Mouse (Mus musculus) forebrain, embryonic 15.5 days (tissue): ENCODE data around the gene Exosc7. TPM values are rescaled to one million over a fixed set of nuclear protein-coding genes. Genes with fewer than 3 reads are reported as not detected.

Experiments
- ATAC-seq: fragments of 200-750 bp; cut with Nextera tagmentation; replicated peaks from 2 replicates; pipeline ENCODE4 v1.8.0; 2017; ENCODE audit warnings: mild to moderate bottlenecking, moderate TSS enrichment, moderate library complexity
- H3K27ac ChIP-seq: fragments of 300-500 bp; sonication (generic); replicated peaks from 2 replicates; pipeline ENCODE4 v1.5.1; 2015; ENCODE audit warnings: mild to moderate bottlenecking, inconsistent platforms
- H3K27me3 ChIP-seq: fragments of 300-500 bp; sonication (generic); 2 replicates; pipeline ENCODE4 v1.6.1; 2015; ENCODE audit warnings: inconsistent platforms
- H3K36me3 ChIP-seq: fragments of 300-500 bp; sonication (generic); 2 replicates; pipeline ENCODE4 v1.6.1; 2015; ENCODE audit warnings: mild to moderate bottlenecking, inconsistent platforms
- H3K4me1 ChIP-seq: fragments of 300-500 bp; sonication (generic); 2 replicates; pipeline ENCODE4 v1.6.1; 2015; ENCODE audit warnings: inconsistent platforms
- H3K4me2 ChIP-seq: fragments of 300-500 bp; sonication (generic); replicated peaks from 2 replicates; pipeline ENCODE4 v1.6.1; 2015; ENCODE audit warnings: mild to moderate bottlenecking, inconsistent platforms
- H3K4me3 ChIP-seq: fragments of 300-500 bp; sonication (generic); 2 replicates; pipeline ENCODE4 v1.5.1; 2015; ENCODE audit warnings: mild to moderate bottlenecking, inconsistent platforms
- H3K9ac ChIP-seq: fragments of 300-500 bp; sonication (generic); replicated peaks from 2 replicates; pipeline ENCODE4 v1.6.1; 2015; ENCODE audit warnings: mild to moderate bottlenecking, inconsistent platforms
- H3K9me3 ChIP-seq: fragments of 300-500 bp; sonication (generic); 2 replicates; pipeline ENCODE4 v1.6.1; 2016; ENCODE audit warnings: inconsistent platforms
- WGBS: fragments of 180-500 bp; shearing (Covaris S2); methylation state at CpG from one replicate; pipeline ENCODE4 v1.1.7; 2015; ENCODE audit warnings: mixed read lengths; 5-methylcytosine and 5-hydroxymethylcytosine counted together
- polyA plus RNA-seq: library from polyadenylated mRNA; unstranded; fragments of >200 nt; fragmentation: Nextera tagmentation; extraction: Ambion mirVana; gene quantifications from 2 replicates; pipeline ENCODE4 v1.2.1, GENCODE M21; 2015

Exosc7 gene
- polyA plus RNA-seq, 1 experiment from 2014 or later, result 92.6 TPM

GRCm38 (mm10) chr9:123165781-123166443, 52.9 kb downstream of the Exosc7 start:
- no peak for ATAC-seq
- H3K4me1 ChIP-seq, result no peaks in the 10 kb centered on the region
- no peaks in the 10 kb centered on the region for H3K36me3 ChIP-seq
- no peaks in the 10 kb centered on the region for H3K9me3 ChIP-seq
- H3K9ac ChIP-seq, result no peak overlapping the region
- 79% methylated on average over 3 of the region's 3 CpGs for WGBS
- H3K27me3 ChIP-seq, result no peaks in the 10 kb centered on the region
- H3K4me2 ChIP-seq, result no peak overlapping the region
- no peak overlapping the region for H3K4me3 ChIP-seq
- no peak overlapping the region for H3K27ac ChIP-seq

GRCm38 (mm10) chr9:123173760-123174159, 60.7 kb downstream of the Exosc7 start:
- H3K9me3 ChIP-seq, result no peaks in the 10 kb centered on the region
- H3K36me3 ChIP-seq, result no peaks in the 10 kb centered on the region
- ATAC-seq, result no peak
- no peak overlapping the region for H3K27ac ChIP-seq
- no peaks in the 10 kb centered on the region for H3K27me3 ChIP-seq
- no peak overlapping the region for H3K9ac ChIP-seq
- H3K4me1 ChIP-seq, result no peaks in the 10 kb centered on the region
- no peak overlapping the region for H3K4me2 ChIP-seq
- H3K4me3 ChIP-seq, result no peak overlapping the region
- WGBS, result 89% methylated on average over 6 of the region's 6 CpGs

GRCm38 (mm10) chr9:123174356-123174755, 61.3 kb downstream of the Exosc7 start:
- Histone ChIP-seq H3K36me3 (no peaks in the 10 kb centered on the region), H3K4me3 (no peak overlapping the region), H3K4me2 (no peak overlapping the region), H3K9ac (no peak overlapping the region), H3K27me3 (no peaks in the 10 kb centered on the region), H3K9me3 (no peaks in the 10 kb centered on the region), H3K4me1 (no peaks in the 10 kb centered on the region), H3K27ac (no peak overlapping the region)
- no peak for ATAC-seq
- WGBS, result 15% methylated on average over 4 of the region's 4 CpGs

GRCm38 (mm10) chr9:123177380-123178048, 64.5 kb downstream of the Exosc7 start:
- Histone ChIP-seq H3K9me3 (no peaks in the 10 kb centered on the region), H3K4me2 (no peak overlapping the region), H3K4me1 (no peaks in the 10 kb centered on the region), H3K27me3 (no peaks in the 10 kb centered on the region), H3K27ac (no peak overlapping the region), H3K4me3 (no peak overlapping the region), H3K36me3 (no peaks in the 10 kb centered on the region), H3K9ac (no peak overlapping the region)
- WGBS, result 90% methylated on average over 9 of the region's 9 CpGs
- no peak for ATAC-seq

GRCm38 (mm10) chr9:123180003-123180402, 67.0 kb downstream of the Exosc7 start:
- Histone ChIP-seq H3K27ac (no peak overlapping the region), H3K4me2 (no peak overlapping the region), H3K9me3 (no peaks in the 10 kb centered on the region), H3K4me1 (no peaks in the 10 kb centered on the region), H3K36me3 (no peaks in the 10 kb centered on the region), H3K4me3 (no peak overlapping the region), H3K27me3 (no peaks in the 10 kb centered on the region), H3K9ac (no peak overlapping the region)
- WGBS, result 93% methylated on average over 6 of the region's 6 CpGs
- ATAC-seq, result no peak

GRCm38 (mm10) chr9:123183226-123183625, 70.2 kb downstream of the Exosc7 start:
- Histone ChIP-seq H3K4me2 (no peak overlapping the region), H3K36me3 (no peaks in the 10 kb centered on the region), H3K27me3 (no peaks in the 10 kb centered on the region), H3K4me3 (no peak overlapping the region), H3K9ac (no peak overlapping the region), H3K4me1 (no peaks in the 10 kb centered on the region), H3K27ac (no peak overlapping the region), H3K9me3 (no peaks in the 10 kb centered on the region)
- no peak for ATAC-seq
- 83% methylated on average over 8 of the region's 8 CpGs for WGBS

- H3K4me2 ChIP-seq, result no peak overlapping the region
- H3K9me3 ChIP-seq, result no peaks in the 10 kb centered on the region
- no peak overlapping the region for H3K4me3 ChIP-seq
- no peak overlapping the region for H3K27ac ChIP-seq
- 58% methylated on average over 2 of the region's 2 CpGs for WGBS
- H3K9ac ChIP-seq, result no peak overlapping the region
- no peaks in the 10 kb centered on the region for H3K36me3 ChIP-seq
- H3K27me3 ChIP-seq, result no peaks in the 10 kb centered on the region
- no peak for ATAC-seq
- H3K4me1 ChIP-seq, result no peaks in the 10 kb centered on the region
These were observed 72.5 kb downstream of the Exosc7 start for GRCm38 (mm10) chr9:123185546-123185945.

Other genes starting within 250 kb of the Exosc7 start
- 103 and 115 TPM in 2 replicates for gene Zfp445, start 247.2 kb upstream of the Exosc7 start, polyA plus RNA-seq
- gene Zkscan7, start 227.5 kb upstream of the Exosc7 start, polyA plus RNA-seq, result 4.1 and 4.6 TPM in 2 replicates
- gene Zfp105, start 190.1 kb upstream of the Exosc7 start, polyA plus RNA-seq, result 22.5 and 23.7 TPM in 2 replicates
- 31.4 and 33.5 TPM in 2 replicates for gene 1110059G10Rik, start 162.2 kb upstream of the Exosc7 start, polyA plus RNA-seq
- gene Kif15, start 162.2 kb upstream of the Exosc7 start, polyA plus RNA-seq, result 28.2 and 29.1 TPM in 2 replicates
- gene Tmem42, start 91.9 kb upstream of the Exosc7 start, polyA plus RNA-seq, result 19.4 and 24.1 TPM in 2 replicates
- 0.78 and 0.95 TPM in 2 replicates for gene Tgm4, start 78.5 kb upstream of the Exosc7 start, polyA plus RNA-seq
- 80.8 and 81.0 TPM in 2 replicates for gene Zdhhc3, start within 50 bp of the Exosc7 start, polyA plus RNA-seq
- gene Clec3b, start 37.7 kb downstream of the Exosc7 start, polyA plus RNA-seq, result 0.32 and 0.98 TPM in 2 replicates
- 0.09 TPM in 1 of 2 replicates, not detected in the other for gene Cdcp1, start 102.8 kb downstream of the Exosc7 start, polyA plus RNA-seq
- gene Tmem158, start 147.5 kb downstream of the Exosc7 start, polyA plus RNA-seq, result 36.0 and 36.9 TPM in 2 replicates